Mouse (Mus musculus) layer of hippocampus, adult 2 months (tissue): ENCODE results near the gene Depdc5. TPM values are rescaled to one million over a fixed set of nuclear protein-coding genes. Genes with fewer than 3 reads are reported as not detected.
"Not testable (repeated sequence)": the region's sequence is repeated elsewhere in the genome, so short reads cannot be mapped to it uniquely, and the experiment has no call there.

Experiments
- DNase-seq, 2 experiments: peaks; one replicate each; pipeline ENCODE4 v3.0.0; 2022; ENCODE audit warnings: low spot score in 2 of 2
- H3K27ac ChIP-seq: fragments of 200-600 bp; 2 replicates; pipeline ENCODE4 v1.8.1; 2022
- H3K4me3 ChIP-seq: fragments of 200-600 bp; 2 replicates; pipeline ENCODE4 v1.8.1; 2022; ENCODE audit warnings: mild to moderate bottlenecking
- CTCF ChIP-seq: fragments of 200-600 bp; conservative IDR thresholded peaks from 2 replicates; pipeline ENCODE4 v1.8.1; 2022; ENCODE audit warnings: antibody characterized with exemption, mild to moderate bottlenecking, moderate library complexity
- total RNA-seq, 2 experiments: library from RNA; stranded (reverse); gene quantifications; 2 replicates each; pipeline ENCODE4 v1.2.3; 2021

The Depdc5 gene
- total RNA-seq, 2 experiments from 2014 or later, result 67.8 to 73.2 TPM

DNA sequence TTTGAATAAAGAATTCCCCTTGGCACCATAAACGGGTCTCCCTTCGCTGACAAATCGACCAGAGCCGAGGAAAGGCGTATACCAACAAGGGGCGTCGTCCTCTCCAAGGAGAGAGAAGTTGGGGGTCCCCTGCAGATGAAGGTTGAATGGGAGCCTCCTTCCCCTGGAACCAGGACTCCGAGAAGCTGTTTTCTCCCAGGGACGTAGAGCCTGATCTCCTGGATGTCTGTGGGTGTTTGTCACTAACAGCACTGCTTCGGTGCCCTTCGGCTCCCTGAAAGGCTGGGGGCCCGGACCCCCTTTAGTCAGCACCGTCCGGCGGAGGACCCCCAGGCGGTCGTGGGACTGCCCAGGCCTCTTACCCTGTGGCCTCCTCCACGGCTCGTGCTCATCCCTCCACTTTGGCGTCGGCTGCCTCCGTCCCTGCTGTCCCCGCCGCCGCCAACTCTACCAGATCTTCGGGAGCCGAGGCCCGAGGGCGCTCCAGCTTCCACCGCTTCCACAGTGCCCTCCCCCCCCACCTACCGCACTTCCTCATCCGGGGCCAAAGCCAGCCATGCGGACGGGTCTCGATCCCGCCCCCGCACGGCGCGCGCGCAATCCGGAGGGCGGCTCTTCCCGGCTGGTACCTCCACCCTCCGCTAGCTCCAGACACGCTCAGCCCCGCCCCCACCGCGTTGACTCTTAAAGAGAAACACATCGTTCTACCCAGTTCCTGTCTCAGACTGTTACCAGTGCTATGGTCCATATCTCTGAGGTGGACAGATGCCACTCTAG lies 9.6 kb upstream of the Depdc5 start, which contains the start of gene Prr14l:
Gene Prr14l (minus strand): TSS at position 526 of the 777 bp plus-strand sequence.
- DNase-seq, result peak; percentile 97 to 100
- TF ChIP-seq CTCF, result no peak
- Histone ChIP-seq H3K27ac (peak within 1 kb of the TSS; percentile 94), H3K4me3 (peak within 1 kb of the TSS; percentile 76)

DNA sequence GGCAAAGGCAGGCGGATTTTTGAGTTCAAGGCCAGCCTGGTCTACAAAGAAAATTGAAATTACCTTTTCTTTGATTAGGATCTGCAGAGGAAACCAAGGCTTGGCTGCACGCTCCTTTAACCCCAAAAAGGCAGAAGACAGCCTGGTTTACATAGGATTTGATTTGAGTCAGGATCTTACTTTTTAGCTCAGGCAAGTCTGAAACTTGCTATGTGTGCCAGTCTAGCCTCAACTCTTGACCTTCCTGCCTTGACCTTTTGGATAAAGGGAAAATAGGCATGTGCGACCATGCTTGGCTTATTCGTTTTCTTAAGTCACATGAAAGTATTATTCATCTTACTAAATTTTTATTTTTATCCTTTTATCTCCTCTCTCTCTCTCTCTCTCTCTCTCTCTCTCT lies 8.7 kb upstream of the Depdc5 start:
- TF ChIP-seq CTCF, result no peak
- Histone ChIP-seq H3K4me3 (no peak overlapping the region), H3K27ac (peak overlapping the region; percentile 94)
- no peak for DNase-seq

DNA sequence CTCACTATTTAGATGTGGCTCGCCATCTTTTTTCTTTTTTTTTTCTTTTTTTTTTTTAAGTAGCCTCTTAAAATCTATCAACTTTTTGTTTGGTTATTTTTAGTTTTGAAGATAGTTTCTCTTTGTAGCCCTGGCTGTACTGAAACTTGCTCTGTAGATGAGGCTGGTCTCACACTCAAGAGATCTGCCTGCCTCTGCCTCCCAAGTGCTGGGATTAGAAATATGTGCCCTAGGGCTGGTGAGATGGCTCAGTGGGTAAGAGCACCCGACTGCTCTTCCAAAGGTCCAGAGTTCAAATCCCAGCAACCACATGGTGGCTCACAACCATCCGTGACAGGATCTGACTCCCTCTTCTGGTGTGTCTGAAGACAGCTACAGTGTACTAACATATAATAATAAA lies 8.2 kb upstream of the Depdc5 start:
- not testable (repeated sequence) for DNase-seq, H3K27ac ChIP-seq, H3K4me3 ChIP-seq

DNA sequence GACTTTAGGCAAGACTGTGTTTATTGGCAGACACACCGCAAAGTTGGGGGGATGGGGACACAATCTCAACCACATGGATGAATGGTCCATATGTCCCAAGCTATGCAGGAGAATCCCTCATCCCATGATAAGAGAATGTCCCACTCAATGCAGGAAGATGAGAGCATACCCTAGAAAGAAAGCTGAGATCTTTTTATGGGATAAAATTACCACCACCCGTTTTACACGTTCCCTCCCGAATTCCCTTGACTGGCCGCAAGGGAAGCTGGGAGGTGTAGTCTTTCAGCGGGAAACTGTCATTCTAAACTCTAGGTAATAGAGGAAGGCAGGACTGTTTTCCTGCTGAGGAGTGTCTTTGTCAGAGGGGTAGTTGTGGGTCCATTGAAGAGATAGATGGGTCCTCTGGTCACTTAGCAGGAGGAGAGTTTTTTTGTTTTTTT lies 5.7 kb upstream of the Depdc5 start:
- H3K27ac ChIP-seq, result peak overlapping the region; percentile 86
- peak; percentile 76 for TF ChIP-seq CTCF
- H3K4me3 ChIP-seq, result peak overlapping the region; percentile 76
- DNase-seq, result peak; percentile 53 to 68

DNA sequence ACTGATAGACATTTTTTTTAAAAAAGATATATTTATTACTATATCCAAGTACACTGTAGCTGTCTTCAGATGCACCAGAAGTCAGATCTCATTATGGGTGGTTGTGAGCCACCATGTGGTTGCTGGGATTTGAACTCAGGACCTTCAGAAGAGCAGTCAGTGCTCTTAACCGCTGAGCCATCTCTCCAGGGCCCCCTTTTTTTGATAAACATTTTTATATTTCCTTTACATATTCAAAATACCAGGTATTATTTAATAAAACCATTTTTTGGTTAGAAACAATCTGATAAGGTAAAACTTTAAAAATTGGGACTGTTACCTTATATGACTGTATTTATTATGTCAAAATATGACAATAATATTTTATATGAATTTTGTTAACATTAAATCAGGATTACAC lies 2.4 kb upstream of the Depdc5 start:
- TF ChIP-seq CTCF, result no peak
- DNase-seq, result no peak
- no peak overlapping the region for H3K4me3 ChIP-seq

DNA sequence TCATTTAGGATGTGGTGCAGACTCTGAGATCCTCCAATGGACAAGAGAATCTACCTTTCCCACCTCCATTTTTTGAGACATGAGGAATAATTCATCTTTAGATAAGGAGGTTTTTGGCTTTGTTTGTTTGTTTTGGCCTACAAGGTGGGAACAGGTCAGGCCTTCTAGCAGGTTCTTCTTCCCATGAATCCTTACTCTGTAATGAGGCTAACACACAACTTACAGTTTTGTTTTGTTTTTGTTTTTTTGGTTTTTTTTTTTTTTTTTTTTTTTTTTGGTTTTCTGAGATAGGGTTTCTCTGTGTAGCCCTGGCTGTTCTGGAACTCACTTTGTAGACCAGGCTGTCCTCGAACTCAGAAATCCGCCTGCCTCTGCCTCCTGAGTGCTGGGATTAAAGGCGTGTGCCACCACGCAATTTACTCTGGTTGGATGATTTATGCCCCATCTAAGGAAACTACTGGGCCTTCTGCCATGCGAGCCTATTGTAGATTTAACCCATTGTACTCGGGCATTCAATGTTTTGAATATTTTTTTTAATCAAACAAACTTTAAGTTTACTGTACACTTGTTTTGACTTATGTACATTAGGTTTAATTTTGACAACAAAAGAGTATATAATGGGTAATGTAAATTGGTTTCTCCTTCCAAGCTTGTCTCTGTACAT lies 900 bp upstream of the Depdc5 start:
- no peak for DNase-seq
- Histone ChIP-seq H3K4me3 (peak overlapping the region; percentile 65; the same call in 1 of the 2 replicates), H3K27ac (no peak overlapping the region)
- no peak for TF ChIP-seq CTCF

More for the DNA sequence above, 2.4 kb upstream of the Depdc5 start:
- H3K27ac ChIP-seq, result no peak overlapping the region

DNA sequence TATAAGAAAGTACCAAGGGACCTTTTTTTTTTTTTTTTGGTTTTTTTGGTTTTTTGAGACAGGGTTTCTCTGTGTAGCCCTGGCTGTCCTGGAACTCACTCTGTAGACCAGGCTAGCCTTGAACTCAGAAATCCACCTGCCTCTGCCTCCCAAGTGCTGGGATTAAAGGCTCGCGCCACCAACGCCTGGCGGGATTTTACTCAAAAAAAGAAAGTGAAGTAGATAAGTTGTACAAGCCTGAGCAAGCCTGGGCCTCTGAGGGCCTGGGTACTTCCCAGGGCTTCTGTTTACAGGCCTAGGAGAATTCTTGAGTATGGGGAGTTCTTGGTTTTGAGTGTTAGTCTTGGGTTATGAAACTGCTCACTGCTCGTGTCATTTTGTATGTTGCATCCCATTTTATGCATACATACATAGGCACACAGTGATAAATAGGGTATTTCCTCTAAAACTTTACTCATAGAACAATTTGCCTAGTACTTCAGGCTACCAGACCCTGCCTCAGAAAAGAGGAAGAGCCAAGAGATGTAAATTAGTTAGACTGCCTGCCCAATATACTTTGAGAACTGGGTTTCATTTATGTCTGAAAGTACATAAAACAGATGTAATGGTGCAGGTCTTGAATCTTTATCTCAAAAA lies 6.0 kb downstream of the Depdc5 start:
- no peak overlapping the region for H3K4me3 ChIP-seq
- DNase-seq, result no peak
- no peak for TF ChIP-seq CTCF
- no peak overlapping the region for H3K27ac ChIP-seq

DNA sequence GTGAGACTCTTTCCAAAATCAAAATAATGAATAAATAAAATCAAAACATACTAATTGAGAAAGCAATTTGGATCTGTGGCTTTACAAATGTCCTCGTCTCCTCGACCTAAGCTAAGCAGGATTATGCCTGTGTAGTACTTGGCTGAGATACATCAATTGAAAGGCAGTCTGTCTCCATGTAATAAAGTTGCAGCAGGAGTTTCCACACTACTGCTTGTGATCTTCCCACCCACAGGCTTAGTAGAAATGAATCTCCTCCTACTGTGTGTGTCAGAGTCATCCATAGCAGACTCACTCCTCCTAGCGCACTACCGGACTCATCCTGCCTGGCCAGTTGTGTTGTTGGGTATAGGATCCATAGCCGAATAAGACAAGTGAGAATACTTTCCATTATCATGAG lies 8.8 kb downstream of the Depdc5 start:
- TF ChIP-seq CTCF, result no peak
- Histone ChIP-seq H3K27ac (no peak overlapping the region), H3K4me3 (no peak overlapping the region)
- no peak for DNase-seq

DNA sequence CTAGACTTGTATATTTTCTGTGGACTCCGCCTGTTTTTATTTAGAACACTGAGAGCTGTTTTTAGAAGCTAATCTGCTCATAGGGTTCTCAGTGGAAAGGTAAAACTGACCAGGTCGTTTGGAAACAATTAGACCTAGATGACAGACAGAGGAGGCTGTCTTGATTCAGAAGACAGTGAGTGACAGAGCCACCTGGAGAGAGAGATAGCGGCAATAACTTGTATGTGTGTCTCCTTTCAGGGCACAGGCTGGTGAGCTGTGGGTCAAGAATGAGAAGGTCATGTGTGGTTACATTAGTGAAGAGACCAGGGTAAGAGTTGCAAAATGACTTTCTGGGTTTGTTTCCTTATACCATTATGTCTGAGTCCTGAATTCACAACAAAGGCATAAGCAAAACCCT lies 23.2 kb downstream of the Depdc5 start:
- H3K4me3 ChIP-seq, result no peak overlapping the region
- H3K27ac ChIP-seq, result no peak overlapping the region
- no peak for TF ChIP-seq CTCF
- DNase-seq, result no peak

DNA sequence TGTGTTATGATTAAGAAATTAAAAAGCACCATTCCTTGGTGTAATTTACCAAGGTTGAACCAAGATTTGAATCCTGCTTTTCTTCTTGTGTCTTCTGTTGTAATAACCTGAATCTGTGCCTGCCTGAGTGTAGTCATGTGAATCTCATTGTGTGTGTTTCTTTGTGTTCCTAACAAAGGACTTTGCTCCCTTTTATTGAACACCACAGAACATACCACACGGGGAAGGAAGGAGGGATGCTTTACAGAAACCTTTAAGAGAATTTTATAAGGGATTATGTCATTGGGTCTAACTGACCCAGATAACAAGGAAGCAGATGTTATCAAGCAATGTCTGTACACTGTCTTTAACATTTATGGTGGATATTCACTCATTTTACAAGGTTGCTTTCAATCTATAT lies 44.0 kb downstream of the Depdc5 start:
- no peak for TF ChIP-seq CTCF
- DNase-seq, result no peak
- Histone ChIP-seq H3K27ac (no peak overlapping the region), H3K4me3 (no peak overlapping the region)

DNA sequence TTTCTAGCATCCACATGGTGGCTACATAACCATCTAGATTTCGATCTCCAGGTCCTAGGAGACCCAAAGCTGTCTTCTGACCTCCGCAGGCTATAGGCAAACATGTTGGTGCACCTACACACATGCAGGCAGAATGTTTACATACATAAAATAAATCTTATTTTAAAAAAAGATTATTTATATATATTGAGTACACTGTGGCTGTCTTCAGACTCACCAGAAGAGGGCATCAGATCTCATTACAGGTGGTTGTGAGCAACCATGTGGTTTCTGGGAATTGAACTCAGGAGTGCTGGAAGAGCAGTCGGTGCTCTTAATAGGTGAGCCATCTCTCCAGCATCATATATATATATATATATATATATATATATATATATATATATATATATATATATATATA lies 50.6 kb downstream of the Depdc5 start:
- peak; percentile 65 for TF ChIP-seq CTCF
- no peak overlapping the region for H3K4me3 ChIP-seq
- no peak for DNase-seq
- no peak overlapping the region for H3K27ac ChIP-seq

DNA sequence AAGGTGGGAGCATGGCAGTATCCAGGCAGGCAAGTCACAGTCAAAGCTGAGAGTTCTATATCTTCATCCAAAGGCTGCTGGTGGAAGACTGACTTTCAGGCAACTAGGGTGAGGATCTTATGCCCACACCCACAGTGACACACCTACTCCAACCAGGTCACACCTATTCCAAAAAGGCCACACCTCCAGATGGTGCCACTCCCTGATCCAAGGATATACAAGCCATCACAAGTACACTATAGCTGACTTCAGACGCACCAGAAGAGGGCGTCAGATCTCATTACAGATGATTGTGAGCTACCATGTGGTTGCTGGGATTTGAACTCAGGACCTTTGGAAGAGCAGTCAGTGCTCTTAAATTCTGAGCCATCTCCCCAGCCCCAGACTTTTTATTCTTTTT lies 55.8 kb downstream of the Depdc5 start:
- not testable (repeated sequence) for H3K27ac ChIP-seq, H3K4me3 ChIP-seq, DNase-seq

DNA sequence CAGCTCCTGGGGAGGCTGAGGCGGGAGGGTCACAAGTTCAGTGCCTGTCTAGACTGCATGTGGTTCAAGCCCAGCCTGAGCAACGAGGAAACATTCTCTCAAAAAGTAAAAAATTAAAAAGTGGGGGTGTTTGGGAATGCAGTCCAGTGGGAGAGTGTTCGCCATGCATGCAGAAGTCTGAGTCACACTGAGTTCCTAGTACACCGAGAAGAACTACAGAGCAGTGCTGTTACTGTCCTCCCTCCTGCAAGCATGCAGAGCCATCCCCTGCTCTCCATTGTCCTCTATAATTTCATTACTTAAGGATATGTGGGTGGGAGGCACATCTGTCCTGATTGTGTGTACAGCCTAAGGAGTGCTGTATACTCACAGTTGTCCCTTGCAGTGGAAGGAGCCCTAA lies 59.4 kb downstream of the Depdc5 start:
- no peak for DNase-seq
- Histone ChIP-seq H3K4me3 (no peak overlapping the region), H3K27ac (no peak overlapping the region)
- no peak for TF ChIP-seq CTCF

DNA sequence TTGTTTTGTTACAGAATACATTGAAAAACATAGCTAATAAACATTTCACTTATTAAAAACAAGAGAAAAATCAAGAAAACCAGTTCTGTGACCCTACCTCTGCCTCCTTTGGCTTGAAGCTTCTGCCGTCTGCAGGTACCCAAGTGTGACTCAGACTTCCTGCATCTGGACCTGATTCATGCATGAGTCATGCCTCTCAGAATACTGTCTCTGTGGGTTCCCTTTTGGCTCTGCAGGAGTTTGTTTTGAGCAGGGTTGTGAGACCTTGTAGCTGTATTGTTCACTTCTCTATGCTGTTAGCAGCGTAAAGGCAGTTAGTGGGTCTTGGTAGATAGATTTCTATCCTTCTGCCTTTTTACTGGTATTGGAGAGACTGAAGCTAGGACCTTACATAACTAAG lies 67.3 kb downstream of the Depdc5 start:
- Histone ChIP-seq H3K27ac (peak overlapping the region; percentile 77), H3K4me3 (no peak overlapping the region)
- TF ChIP-seq CTCF, result no peak
- peak; percentile 16 to 32 for DNase-seq
